Mouse (Mus musculus) midbrain, embryonic 15.5 days (tissue): ENCODE measurements around the gene Lmbr1l. TPM values are rescaled to one million over a fixed set of nuclear protein-coding genes. Genes with fewer than 3 reads are reported as not detected.

ENCODE experiments used
- ATAC-seq: fragments of 200-750 bp; cut with Nextera tagmentation; replicated peaks from 2 replicates; pipeline ENCODE4 v1.8.0; 2017; ENCODE audit warnings: moderate TSS enrichment
- H3K27ac ChIP-seq: fragments of 300-500 bp; sonication (generic); 2 replicates; pipeline ENCODE4 v1.5.1; 2015; ENCODE audit warnings: mild to moderate bottlenecking, inconsistent platforms
- H3K27me3 ChIP-seq: fragments of 300-500 bp; sonication (generic); replicated peaks from 2 replicates; pipeline ENCODE4 v1.6.1; 2015; ENCODE audit warnings: inconsistent platforms
- H3K36me3 ChIP-seq: fragments of 300-500 bp; sonication (generic); replicated peaks from 2 replicates; pipeline ENCODE4 v1.6.1; 2015; ENCODE audit warnings: inconsistent platforms
- H3K4me1 ChIP-seq: fragments of 300-500 bp; sonication (generic); 2 replicates; pipeline ENCODE4 v1.6.1; 2015; ENCODE audit warnings: inconsistent platforms
- H3K4me2 ChIP-seq: fragments of 300-500 bp; sonication (generic); 2 replicates; pipeline ENCODE4 v1.6.1; 2015; ENCODE audit warnings: inconsistent platforms, mild to moderate bottlenecking, moderate library complexity
- H3K4me3 ChIP-seq: fragments of 300-500 bp; sonication (generic); 2 replicates; pipeline ENCODE4 v1.5.1; 2015; ENCODE audit warnings: mild to moderate bottlenecking, inconsistent platforms
- H3K9ac ChIP-seq: fragments of 300-500 bp; sonication (generic); 2 replicates; pipeline ENCODE4 v1.6.1; 2015; ENCODE audit warnings: mild to moderate bottlenecking, inconsistent platforms
- H3K9me3 ChIP-seq: fragments of 300-500 bp; sonication (generic); 2 replicates; pipeline ENCODE4 v1.6.1; 2016; ENCODE audit warnings: inconsistent platforms
- WGBS: fragments of 180-500 bp; shearing (Covaris S2); methylation state at CpG from one replicate; pipeline ENCODE4 v1.1.7; 2015; ENCODE audit warnings: mixed read lengths; 5-methylcytosine and 5-hydroxymethylcytosine counted together
- polyA plus RNA-seq: library from polyadenylated mRNA; unstranded; fragments of >200 nt; fragmentation: Nextera tagmentation; extraction: Ambion mirVana; gene quantifications from 2 replicates; pipeline ENCODE4 v1.2.1, GENCODE M21; 2015

The Lmbr1l gene
- polyA plus RNA-seq, 1 experiment from 2014 or later: 35.5 TPM

DNA sequence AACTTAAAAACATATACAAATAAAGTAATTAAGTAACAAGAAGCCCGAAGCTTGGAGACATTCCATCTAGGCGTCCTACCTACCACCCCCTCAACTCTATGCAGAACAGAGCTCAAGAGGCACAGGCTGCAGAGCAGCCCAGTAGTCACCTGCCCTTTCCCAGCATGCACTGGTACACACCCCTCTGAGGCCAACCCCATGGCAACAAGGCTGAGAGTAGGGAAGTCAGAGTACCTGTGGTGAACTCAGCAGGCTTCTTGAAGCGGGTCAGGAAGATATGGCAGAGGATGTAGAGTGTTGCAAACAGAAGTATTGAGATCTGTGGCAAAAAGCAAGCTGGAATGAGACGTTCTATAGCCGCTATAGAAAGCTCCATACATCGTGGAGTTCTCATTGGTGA, 3.1 kb downstream of the Lmbr1l start:
- H3K9me3 ChIP-seq: no peaks in the 10 kb centered on the region
- H3K27me3 ChIP-seq: no peaks in the 10 kb centered on the region
- 94% methylated on average over 6 of the region's 6 CpGs for WGBS

DNA sequence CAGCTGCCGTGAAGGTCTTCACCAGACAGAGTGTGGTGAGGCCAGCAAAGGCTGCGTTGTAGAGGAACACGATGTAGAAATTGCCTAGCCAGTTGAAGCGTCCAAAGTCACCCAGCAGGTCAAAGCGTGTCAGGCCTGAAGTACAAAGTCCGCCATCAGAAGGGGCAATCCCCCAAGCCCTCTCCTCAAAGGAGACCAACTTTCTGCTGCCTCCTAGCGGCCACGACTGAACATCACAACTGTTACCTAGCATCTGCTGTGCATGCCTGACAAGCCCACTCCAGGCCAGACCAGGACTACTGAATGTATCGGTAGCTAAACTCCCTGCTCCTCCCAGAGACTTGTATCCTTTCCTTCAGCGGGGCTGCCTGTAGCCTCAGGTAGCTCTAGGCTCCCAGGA, 13.3 kb downstream of the Lmbr1l start:
- H3K27me3 ChIP-seq: no peaks in the 10 kb centered on the region
- WGBS: 30% methylated on average over 10 of the region's 10 CpGs
- H3K9ac ChIP-seq: no peak overlapping the region
- no peak for ATAC-seq
- peaks cover 38% of the 10 kb centered on the region for H3K36me3 ChIP-seq
- no peaks in the 10 kb centered on the region for H3K9me3 ChIP-seq
- H3K4me2 ChIP-seq: no peak overlapping the region
- H3K4me3 ChIP-seq: no peak overlapping the region
- no peak overlapping the region for H3K27ac ChIP-seq
- H3K4me1 ChIP-seq: no peaks in the 10 kb centered on the region

More for the DNA sequence above, 3.1 kb downstream of the Lmbr1l start:
- H3K4me3 ChIP-seq: no peak overlapping the region
- no peak for ATAC-seq
- no peak overlapping the region for H3K4me2 ChIP-seq
- peaks cover 34% of the 10 kb centered on the region; the same call in 1 of the 2 replicates for H3K36me3 ChIP-seq
- H3K4me1 ChIP-seq: peaks cover 31% of the 10 kb centered on the region
- no peak overlapping the region for H3K9ac ChIP-seq
- H3K27ac ChIP-seq: no peak overlapping the region

DNA sequence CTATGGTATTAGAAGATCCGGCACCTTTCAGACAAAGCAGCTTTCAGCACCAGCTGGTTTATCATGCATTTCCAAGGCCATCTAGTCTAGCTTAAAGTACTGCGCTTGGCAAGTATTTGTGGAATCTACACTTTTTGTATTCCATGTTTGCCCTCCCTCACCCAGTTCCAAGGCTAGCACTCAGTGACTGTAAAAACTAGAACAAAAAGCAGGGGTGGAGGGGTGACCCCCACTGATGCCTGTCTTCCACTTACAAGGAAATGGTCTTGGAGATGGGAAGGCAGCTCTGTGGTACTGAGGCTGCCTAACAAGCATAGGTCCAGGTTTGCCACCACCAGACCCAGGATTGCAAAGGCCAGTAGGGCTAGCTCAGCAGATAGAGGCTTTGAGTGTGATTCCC, 15.4 kb downstream of the Lmbr1l start:
- WGBS: 89% methylated on average over 2 of the region's 2 CpGs

GRCm38 (mm10) chr15:98901530-98901929, 16.5 kb downstream of the Lmbr1l start:
- WGBS: 66% methylated on average over 1 of the region's 1 CpGs

More for the DNA sequence above, 15.4 kb downstream of the Lmbr1l start:
- no peak for ATAC-seq
- peaks cover 5% of the 10 kb centered on the region for H3K4me1 ChIP-seq
- no peaks in the 10 kb centered on the region for H3K9me3 ChIP-seq
- H3K4me2 ChIP-seq: no peak overlapping the region
- H3K9ac ChIP-seq: no peak overlapping the region
- H3K36me3 ChIP-seq: peaks cover 23% of the 10 kb centered on the region; the same call in 1 of the 2 replicates
- H3K27ac ChIP-seq: no peak overlapping the region
- H3K27me3 ChIP-seq: peaks cover 14% of the 10 kb centered on the region
- no peak overlapping the region for H3K4me3 ChIP-seq

DNA sequence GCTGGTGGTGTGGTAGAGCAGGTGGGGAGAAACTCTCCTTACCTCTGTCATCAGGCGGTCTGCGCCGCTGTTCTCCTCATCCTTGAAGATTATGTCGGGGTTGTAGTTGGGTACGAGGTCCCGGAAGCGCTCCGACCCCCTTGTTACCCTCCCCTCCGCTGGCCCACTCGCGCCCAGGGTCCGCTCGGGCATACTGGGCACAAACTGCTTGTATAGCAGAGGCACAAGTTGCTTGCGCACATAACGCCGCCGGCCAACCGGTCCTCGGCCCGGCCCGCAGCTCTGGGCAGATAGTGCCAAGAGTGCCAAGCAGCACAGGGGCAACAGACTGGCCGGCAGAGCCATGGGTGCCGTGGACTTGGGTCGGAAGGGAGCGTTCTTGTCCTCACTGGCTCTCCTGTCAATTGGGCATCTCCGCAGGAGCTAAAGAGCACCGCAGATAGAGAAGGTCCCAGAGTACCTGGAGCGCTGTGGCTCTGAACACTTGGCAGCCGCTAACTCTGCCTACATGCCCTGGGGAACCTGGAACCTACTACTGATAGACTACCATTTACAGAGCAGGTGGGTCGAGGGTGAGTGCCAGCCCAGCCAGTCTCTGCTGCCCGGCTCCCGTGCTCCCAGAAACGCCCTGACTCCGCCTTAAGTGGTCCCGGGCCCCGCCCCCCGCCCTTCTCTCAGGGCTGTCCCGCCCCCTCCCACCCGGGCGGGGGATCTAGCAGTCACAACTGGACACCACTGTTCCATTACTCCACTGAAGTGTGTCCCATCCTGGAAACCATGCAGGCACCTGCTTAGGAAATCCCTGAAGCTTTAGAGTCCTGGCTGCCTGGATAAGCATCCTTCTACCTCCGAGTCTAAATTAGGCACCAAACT, 19.9 kb downstream of the Lmbr1l start, which contains the start of gene Dhh:
Gene Dhh, minus strand, starts transcription at position 613 of the 873 bp plus-strand sequence.
- H3K27me3 ChIP-seq: peaks cover 55% of the 10 kb centered on the region
- H3K4me1 ChIP-seq: peaks cover 33% of the 10 kb centered on the region
- no peaks in the 10 kb centered on the region for H3K36me3 ChIP-seq
- no peak within 1 kb of the TSS for H3K27ac ChIP-seq
- H3K9ac ChIP-seq: no peak within 1 kb of the TSS
- H3K4me2 ChIP-seq: peak within 1 kb of the TSS; percentile 28
- no peak within 1 kb of the TSS for H3K4me3 ChIP-seq
- no peak for ATAC-seq
- 2% methylated on average over 40 of the region's 41 CpGs for WGBS
- no peaks in the 10 kb centered on the region for H3K9me3 ChIP-seq

More at GRCm38 (mm10) chr15:98901530-98901929, 16.5 kb downstream of the Lmbr1l start:
- H3K27ac ChIP-seq: no peak overlapping the region
- ATAC-seq: no peak
- peaks cover 24% of the 10 kb centered on the region for H3K27me3 ChIP-seq
- H3K4me2 ChIP-seq: no peak overlapping the region
- H3K4me1 ChIP-seq: peaks cover 5% of the 10 kb centered on the region
- peaks cover 19% of the 10 kb centered on the region; the same call in 1 of the 2 replicates for H3K36me3 ChIP-seq
- no peaks in the 10 kb centered on the region for H3K9me3 ChIP-seq
- no peak overlapping the region for H3K4me3 ChIP-seq
- H3K9ac ChIP-seq: no peak overlapping the region

DNA sequence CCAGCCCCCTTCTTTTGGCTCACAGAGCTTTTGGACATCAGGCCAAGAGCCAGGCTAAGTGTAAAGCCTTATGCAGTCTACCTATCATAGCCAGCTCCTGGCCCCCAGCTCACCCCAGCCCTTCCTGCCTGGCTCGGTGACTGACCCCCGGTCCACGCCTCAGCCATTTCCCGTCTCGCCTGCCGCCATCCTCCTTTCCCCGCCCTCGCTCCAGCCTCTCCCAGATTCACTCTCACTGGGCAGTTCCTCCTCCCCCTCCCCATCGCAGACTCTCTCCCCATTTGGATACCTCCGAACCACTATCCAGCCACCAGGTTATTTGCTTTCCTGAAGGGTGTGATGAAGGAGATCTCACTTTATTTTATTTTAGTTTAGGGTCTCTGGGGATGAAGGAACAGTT, 20.5 kb downstream of the Lmbr1l start:
- no peak overlapping the region for H3K9ac ChIP-seq

DNA sequence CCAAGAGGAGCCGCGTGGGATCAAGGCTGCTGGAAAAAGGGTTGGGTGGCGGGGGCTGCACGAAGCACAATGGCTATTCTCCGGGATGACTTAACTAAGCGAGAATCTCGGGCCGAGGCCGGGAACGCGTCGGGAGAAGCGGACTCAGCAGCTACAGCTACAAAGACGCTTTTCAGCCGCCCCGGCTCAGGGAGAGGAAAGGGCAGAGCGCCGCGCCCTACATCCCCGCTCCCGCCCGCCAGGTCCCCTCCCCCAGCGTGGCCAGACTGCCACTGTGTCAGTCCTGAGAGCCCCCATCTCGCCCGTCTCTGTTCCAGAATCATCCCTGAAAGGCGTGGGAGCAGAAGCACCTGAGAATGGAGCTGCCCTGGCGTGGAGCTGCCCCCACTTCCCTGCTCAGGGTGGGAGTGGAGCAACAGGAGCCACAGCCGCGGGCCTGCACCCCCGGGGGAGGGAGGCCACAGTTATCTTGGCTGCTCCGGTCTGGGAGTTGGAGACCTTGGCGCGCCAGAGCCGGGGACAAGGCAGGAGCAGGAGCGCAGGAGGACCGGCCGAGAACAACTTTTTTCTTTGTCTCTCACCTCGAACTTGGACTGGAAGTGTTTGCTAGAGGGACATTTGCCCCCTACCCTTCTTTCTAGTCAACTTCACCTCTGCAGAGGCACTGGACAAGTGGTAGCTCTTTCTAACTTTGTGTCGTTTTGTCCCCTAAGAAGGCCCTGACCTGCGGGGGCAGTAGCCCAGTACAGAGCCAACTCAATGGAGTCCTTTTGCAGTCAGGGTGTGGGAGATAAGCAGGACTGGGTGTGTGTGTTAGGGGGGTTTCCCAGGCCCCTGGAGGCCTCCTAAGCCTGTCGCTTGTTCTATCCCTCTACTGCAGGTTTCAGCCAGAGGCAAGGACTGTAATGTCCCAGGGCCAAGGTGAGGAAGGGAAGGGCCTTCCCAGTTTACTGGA, 22.1 kb downstream of the Lmbr1l start:
- Histone ChIP-seq H3K9me3 (no peaks in the 10 kb centered on the region), H3K36me3 (no peaks in the 10 kb centered on the region), H3K27me3 (peaks cover 76% of the 10 kb centered on the region), H3K27ac (no peak overlapping the region), H3K4me2 (peak overlapping the region; percentile 43), H3K9ac (peak overlapping the region; percentile 2; the same call in 1 of the 2 replicates), H3K4me3 (peak overlapping the region; percentile 52), H3K4me1 (peaks cover 33% of the 10 kb centered on the region)
- WGBS: 2% methylated on average over 41 of the region's 41 CpGs
- no peak for ATAC-seq

More for the DNA sequence above, 20.5 kb downstream of the Lmbr1l start:
- no peak overlapping the region for H3K4me3 ChIP-seq
- no peaks in the 10 kb centered on the region for H3K36me3 ChIP-seq
- WGBS: 6% methylated on average over 10 of the region's 10 CpGs
- H3K4me2 ChIP-seq: peak overlapping the region; percentile 28; the same call in 1 of the 2 replicates
- H3K27me3 ChIP-seq: peaks cover 62% of the 10 kb centered on the region
- no peaks in the 10 kb centered on the region for H3K9me3 ChIP-seq
- no peak overlapping the region for H3K27ac ChIP-seq
- H3K4me1 ChIP-seq: peaks cover 33% of the 10 kb centered on the region
- no peak for ATAC-seq

- Histone ChIP-seq H3K4me3 (peak overlapping the region; percentile 52), H3K4me1 (peaks cover 33% of the 10 kb centered on the region), H3K27ac (no peak overlapping the region), H3K9me3 (no peaks in the 10 kb centered on the region), H3K4me2 (peak overlapping the region; percentile 99), H3K9ac (peak overlapping the region; percentile 42; the same call in 1 of the 2 replicates), H3K27me3 (peaks cover 76% of the 10 kb centered on the region), H3K36me3 (no peaks in the 10 kb centered on the region)
- WGBS: 4% methylated on average over 38 of the region's 38 CpGs
- no peak for ATAC-seq
Measured at GRCm38 (mm10) chr15:98894746-98895634, 23.0 kb downstream of the Lmbr1l start.

- H3K27ac ChIP-seq: no peak within 1 kb of the TSS
- H3K4me3 ChIP-seq: peak within 1 kb of the TSS; percentile 52
- peaks cover 33% of the 10 kb centered on the region for H3K4me1 ChIP-seq
- H3K27me3 ChIP-seq: peaks cover 72% of the 10 kb centered on the region
- no peaks in the 10 kb centered on the region for H3K36me3 ChIP-seq
- no peaks in the 10 kb centered on the region for H3K9me3 ChIP-seq
- under 1% methylated on average over 77 of the region's 77 CpGs for WGBS
- H3K4me2 ChIP-seq: peak within 1 kb of the TSS; percentile 99
- peak within 1 kb of the TSS; percentile 42 for H3K9ac ChIP-seq
- 0 out of 2 replicates have a peak, but pooled peaks have one; percentile 14 for ATAC-seq
Measured at GRCm38 (mm10) chr15:98893940-98894745, 23.9 kb downstream of the Lmbr1l start, which contains the start of gene Rhebl1. TSS of gene Rhebl1 (minus strand) at chr15:98894540.

DNA sequence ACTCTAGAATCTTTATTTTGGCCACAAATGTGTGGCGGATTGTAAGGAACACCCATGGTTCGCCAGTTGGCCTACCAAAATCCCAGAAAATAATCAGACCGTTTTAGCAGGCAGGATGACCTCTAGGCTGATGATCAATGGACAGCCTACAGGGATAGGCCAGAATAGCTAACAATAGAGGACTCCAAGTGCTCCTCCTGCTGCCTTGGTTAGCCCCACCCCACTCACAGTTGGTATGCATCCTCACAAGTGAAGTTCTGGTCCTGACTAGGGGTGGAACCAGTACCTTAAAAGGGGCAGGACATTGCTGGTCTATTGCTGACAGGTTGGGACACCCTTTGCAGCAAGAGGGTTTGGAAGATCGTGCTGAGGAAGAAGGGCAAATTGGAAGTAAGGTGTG, 25.0 kb downstream of the Lmbr1l start:
- peaks cover 31% of the 10 kb centered on the region for H3K4me1 ChIP-seq
- no peak overlapping the region for H3K9ac ChIP-seq
- H3K9me3 ChIP-seq: no peaks in the 10 kb centered on the region
- WGBS: 39% methylated on average over 4 of the region's 4 CpGs
- peaks cover 64% of the 10 kb centered on the region for H3K27me3 ChIP-seq
- H3K4me2 ChIP-seq: no peak overlapping the region
- H3K4me3 ChIP-seq: no peak overlapping the region
- no peak overlapping the region for H3K27ac ChIP-seq
- no peak for ATAC-seq
- no peaks in the 10 kb centered on the region for H3K36me3 ChIP-seq
